Mouse (Mus musculus) C2C12 (cell line): ENCODE measurements around the gene Piwil4.

Source experiments
- CEBPB ChIP-seq: IDR thresholded peaks from one replicate; pipeline ENCODE4 v1.6.1; 2011; ENCODE audit warnings: low read depth, mild to moderate bottlenecking, control low read depth, moderate library complexity
- CTCF ChIP-seq: IDR thresholded peaks from one replicate; pipeline ENCODE4 v1.5.1; 2011; ENCODE audit not compliant: control insufficient read depth, insufficient read depth, insufficient read length
- MAX ChIP-seq: IDR thresholded peaks from one replicate; pipeline ENCODE4 v1.6.1; 2011; ENCODE audit warnings: mild to moderate bottlenecking, control low read depth

- TF ChIP-seq CTCF = no peak
- no peak for TF ChIP-seq MAX
- no peak for TF ChIP-seq CEBPB
Observed at GRCm38 (mm10) chr9:14759261-14759660, 18.7 kb upstream of the Piwil4 start.
